In genomic region chr5:127648046-127648445, GRCm38 (mm10) we compare ENCODE assay signal across 9 mouse cellular contexts. TPM values are rescaled to one million over a fixed set of nuclear protein-coding genes. Genes with fewer than 3 reads are reported as not detected.
A peak's percentile ranks its signal among the peaks of the same experiment; 100 is the strongest.
DNase-seq lines count a peak whose midpoint lies in the region; ATAC-seq and TF ChIP-seq lines count a peak whose summit lies in the region.
"Had no signal": no experiment of that assay in that cellular context is flagged by ENCODE, and none has a peak within 500 bp of the region (broad histone marks: within the 10 kb centered on the region; RNA-seq: fewer than 3 reads in every experiment).

No protein-coding gene starts in this region.

- no peak for DNase-seq in gastrocnemius, adult 2 months
- no peak for DNase-seq in gastrocnemius, adult 8-10 months (ENCODE audit: low spot score in 2 of 2)
- DNase-seq in right cerebral cortex, adult 18-20 months, result peak; percentile 57
- no peak for DNase-seq in right cerebral cortex, postnatal 14 days
- DNase-seq in ovary, postnatal 14 days (ENCODE audit: low spot score), result no peak
- DNase-seq in heart, postnatal 4 days, result no peak

- intact Hi-C loops in gastrocnemius, adult 2 months (cut with DNase I), result loop anchor here (5.0 kb wide), 1 partner anchor 56 kb away; no protein-coding TSS in a partner anchor

- H3K4me3 ChIP-seq in gastrocnemius, adult 2 months, result no peak overlapping the region
- H3K4me3 ChIP-seq: limb, embryonic 13.5 days had no signal

- H3K27ac ChIP-seq in gastrocnemius, adult 2 months, result no peak overlapping the region
- H3K27ac ChIP-seq: limb, embryonic 13.5 days had no signal

- peak; percentile 30; the same call in 1 of the 2 replicates for TF ChIP-seq CTCF in gastrocnemius, adult 2 months (IDR thresholded peaks at IDR 0.05)

- ATAC-seq in common myeloid progenitor, adult 5-6 weeks (replicated peaks; ENCODE audit: low read depth, poor library complexity, severe bottlenecking), result 0 out of 2 replicates have a peak, but pooled peaks have one; percentile 68
- ATAC-seq in megakaryocyte progenitor cell, adult 5-6 weeks (replicated peaks; ENCODE audit: poor library complexity), result peak; percentile 80

RNA-seq across cellular contexts. Expression of gene Slc15a4, which starts 15.3 kb away (rescaled TPM):
- 10 to 100 TPM; 21.4 to 22.1 TPM for total RNA-seq in gastrocnemius, adult 2 months (2021)
- total RNA-seq in gastrocnemius, adult 8-10 months (2022), result 10 to 100 TPM; 11.3 to 25.6 (median 18.4) TPM
- 15.2 and 32.4 TPM in 2 replicates for total RNA-seq in common myeloid progenitor, adult 5-6 weeks (2017)
- 18.2 and 30.1 TPM in 2 replicates for total RNA-seq in megakaryocyte progenitor cell, adult 5-6 weeks (2015)
- 35.4 and 90.9 TPM in 2 replicates for total RNA-seq in megakaryocyte progenitor cell, adult 5-6 weeks (2017)
- 10 to 100 TPM; 11.9 to 12.1 TPM for total RNA-seq in heart, postnatal 4 days (2021)

RNA-seq across cellular contexts. Expression of gene Glt1d1, which starts 16.0 kb away (rescaled TPM):
- not detected for total RNA-seq in gastrocnemius, adult 2 months (2021)
- not detected for total RNA-seq in gastrocnemius, adult 8-10 months (2022)
- total RNA-seq in common myeloid progenitor, adult 5-6 weeks (2017), result not detected in 2 replicates
- total RNA-seq in megakaryocyte progenitor cell, adult 5-6 weeks (2015), result 6.2 and 7.0 TPM in 2 replicates
- total RNA-seq in megakaryocyte progenitor cell, adult 5-6 weeks (2017), result 8.5 and 9.5 TPM in 2 replicates
- total RNA-seq in heart, postnatal 4 days (2021), result not detected
